Mouse (Mus musculus) bone marrow macrophage, adult 2 months (primary cell): ENCODE results near the gene Slc4a11. TPM values are rescaled to one million over a fixed set of nuclear protein-coding genes. Genes with fewer than 3 reads are reported as not detected.

Source experiments
- H3K27ac ChIP-seq: 2 replicates; pipeline ENCODE4 v1.5.1; 2012; ENCODE audit warnings: low read depth, low read length; ENCODE audit not compliant: insufficient read depth
- H3K4me1 ChIP-seq: 2 replicates; pipeline ENCODE4 v1.6.1; 2012; ENCODE audit warnings: low read length; ENCODE audit not compliant: control insufficient read depth, insufficient read depth
- H3K4me3 ChIP-seq: 2 replicates; pipeline ENCODE4 v1.5.1; 2012; ENCODE audit warnings: mild to moderate bottlenecking, low read length, moderate library complexity; ENCODE audit not compliant: insufficient read depth
- CTCF ChIP-seq: IDR thresholded peaks from 2 replicates; pipeline ENCODE4 v1.5.1; 2012; ENCODE audit warnings: low read depth, mild to moderate bottlenecking, low read length, moderate library complexity
- POLR2A ChIP-seq: IDR thresholded peaks from 2 replicates; pipeline ENCODE4 v1.6.1; 2012; ENCODE audit warnings: mild to moderate bottlenecking, low read depth, low read length, borderline replicate concordance
- polyA plus RNA-seq: library from polyadenylated mRNA; stranded (reverse); fragments of >200 nt; gene quantifications from 2 replicates; pipeline ENCODE4 v1.2.4, GENCODE M21; 2012; ENCODE audit not compliant: missing spikeins, insufficient read depth, insufficient read length

Gene Slc4a11
- polyA plus RNA-seq, 1 experiment = 0.34 TPM

DNA sequence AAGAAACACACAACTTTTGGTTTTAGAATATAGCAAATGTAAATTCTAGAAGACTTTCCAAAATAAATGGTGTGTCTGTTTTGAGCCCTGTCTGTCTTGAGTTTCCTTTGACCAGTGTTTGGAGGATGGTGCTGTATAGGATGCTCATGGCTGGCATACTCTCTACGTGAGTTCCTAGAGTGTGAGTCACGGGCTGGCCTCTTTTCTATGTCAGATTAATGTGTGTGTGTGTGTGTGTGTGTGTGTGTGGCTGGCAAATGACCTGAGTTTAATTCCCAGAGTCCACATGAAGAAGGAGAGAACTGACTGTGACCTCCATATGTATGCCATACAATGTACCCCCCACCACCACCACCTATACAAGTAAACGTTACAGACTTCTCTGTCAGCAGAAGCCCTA lies 15.8 kb downstream of the Slc4a11 start:
- H3K27ac ChIP-seq = no peak overlapping the region
- TF ChIP-seq POLR2A (no peak), CTCF (no peak)
- no peak overlapping the region for H3K4me3 ChIP-seq
- no peaks in the 10 kb centered on the region for H3K4me1 ChIP-seq

DNA sequence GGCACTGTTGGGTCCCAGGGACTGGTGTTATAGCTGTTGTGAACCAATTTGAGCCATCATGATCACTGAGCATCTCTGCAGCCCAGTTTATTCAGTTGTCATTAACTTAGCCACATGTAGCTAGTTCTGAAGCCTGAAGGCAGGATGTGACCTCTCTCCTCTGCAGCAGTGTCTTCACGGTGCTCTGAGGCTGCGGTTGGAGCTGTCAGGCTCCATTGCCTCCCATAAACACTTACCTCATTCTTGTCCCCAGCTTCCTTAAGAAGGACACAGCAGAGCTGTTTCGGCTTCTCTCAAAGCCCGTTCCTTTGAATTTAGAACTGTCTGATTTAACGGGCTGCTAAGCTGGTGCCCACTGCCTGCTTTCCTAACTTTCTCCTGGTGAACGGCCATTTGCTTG lies 17.4 kb downstream of the Slc4a11 start:
- H3K27ac ChIP-seq = no peak overlapping the region
- no peak for TF ChIP-seq POLR2A
- no peak for TF ChIP-seq CTCF
- H3K4me3 ChIP-seq = no peak overlapping the region
- H3K4me1 ChIP-seq = no peaks in the 10 kb centered on the region

DNA sequence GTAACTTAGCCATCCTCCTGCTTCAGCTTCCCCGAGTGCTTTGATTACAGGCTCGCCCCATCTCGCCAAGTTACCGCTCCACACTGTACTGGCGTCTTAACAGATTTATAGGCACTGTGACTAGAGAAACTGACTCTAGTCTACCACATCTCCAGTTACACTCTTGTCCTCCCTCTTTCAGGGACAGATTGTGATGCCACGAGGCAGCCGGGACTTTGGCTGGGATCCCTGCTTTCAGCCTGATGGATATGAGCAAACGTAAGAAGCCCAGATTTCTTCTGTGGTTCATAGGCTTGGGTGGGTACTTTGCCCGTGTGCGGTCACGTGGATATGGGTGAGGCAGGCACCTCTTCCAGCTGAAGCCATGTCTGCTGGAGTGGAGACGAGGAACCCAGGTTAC lies 18.2 kb downstream of the Slc4a11 start:
- Histone ChIP-seq H3K4me1 (no peaks in the 10 kb centered on the region), H3K27ac (no peak overlapping the region), H3K4me3 (no peak overlapping the region)
- TF ChIP-seq POLR2A (no peak), CTCF (no peak)

GRCm38 (mm10) chr2:130677211-130677610 lies 20.1 kb downstream of the Slc4a11 start:
- Histone ChIP-seq H3K27ac (no peak overlapping the region), H3K4me1 (no peaks in the 10 kb centered on the region), H3K4me3 (no peak overlapping the region)
- TF ChIP-seq POLR2A = no peak
- TF ChIP-seq CTCF = no peak

DNA sequence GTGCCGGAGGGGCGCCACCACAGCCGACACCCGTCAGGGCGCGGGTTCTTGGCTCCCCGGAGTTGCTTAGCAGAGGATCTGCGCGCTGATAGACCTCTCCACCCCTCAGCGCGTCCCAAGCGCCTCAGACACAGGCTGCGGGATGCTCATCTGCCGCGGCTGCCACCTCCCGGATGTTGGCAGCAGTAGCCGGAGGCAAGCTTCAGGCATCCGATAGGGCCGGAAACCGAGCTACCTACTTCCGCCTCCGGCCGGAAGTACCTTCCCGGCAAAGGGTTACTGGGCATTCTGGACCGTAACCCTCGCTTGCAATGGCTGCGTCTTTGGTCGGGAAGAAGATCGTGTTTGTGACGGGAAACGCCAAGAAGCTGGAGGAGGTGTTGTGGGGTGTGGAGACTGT lies 29.8 kb downstream of the Slc4a11 start, which contains the start of gene Itpa:
Itpa (plus strand) TSS at position 52 of the 400 bp plus-strand sequence.
- Histone ChIP-seq H3K4me3 (peak within 1 kb of the TSS; percentile 90), H3K4me1 (peaks cover 21% of the 10 kb centered on the region), H3K27ac (peak within 1 kb of the TSS; percentile 37)
- TF ChIP-seq CTCF = no peak
- TF ChIP-seq POLR2A = no peak

DNA sequence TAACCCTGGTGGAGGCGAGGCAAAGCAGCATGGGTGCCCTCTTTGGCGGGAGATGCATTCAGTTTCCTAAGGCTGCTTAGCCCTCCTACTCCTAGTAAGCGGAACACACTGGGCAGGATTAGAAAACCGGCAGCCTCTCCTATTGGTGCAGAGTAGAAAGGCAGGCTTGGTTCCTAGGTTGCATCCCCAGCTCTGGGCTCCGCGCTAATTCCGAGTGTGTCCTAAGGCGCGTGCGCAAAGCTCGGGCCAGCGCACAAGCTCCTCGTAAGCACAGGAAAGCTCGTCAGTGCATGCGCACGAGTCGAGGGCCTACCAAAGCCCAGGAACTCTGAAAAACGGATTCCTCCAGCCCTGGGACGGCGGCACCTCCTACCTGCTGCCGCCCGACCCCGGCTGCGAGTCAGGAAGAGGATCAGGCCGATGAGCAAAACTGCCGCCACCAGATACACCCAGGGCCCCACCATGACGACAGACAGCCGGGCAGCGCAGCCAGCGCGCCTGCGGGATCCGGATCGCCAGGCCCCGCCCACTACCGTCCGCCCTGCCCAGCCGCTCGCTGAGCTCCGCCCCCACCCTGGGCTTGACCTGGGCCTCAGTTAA lies 33.1 kb downstream of the Slc4a11 start, which contains the start of gene Ddrgk1:
Ddrgk1 (minus strand) TSS at position 558 of the 600 bp plus-strand sequence.
- H3K27ac ChIP-seq = peak within 1 kb of the TSS; percentile 92
- peak within 1 kb of the TSS; percentile 84 for H3K4me3 ChIP-seq
- peaks cover 16% of the 10 kb centered on the region for H3K4me1 ChIP-seq
- TF ChIP-seq CTCF = no peak
- TF ChIP-seq POLR2A = no peak

DNA sequence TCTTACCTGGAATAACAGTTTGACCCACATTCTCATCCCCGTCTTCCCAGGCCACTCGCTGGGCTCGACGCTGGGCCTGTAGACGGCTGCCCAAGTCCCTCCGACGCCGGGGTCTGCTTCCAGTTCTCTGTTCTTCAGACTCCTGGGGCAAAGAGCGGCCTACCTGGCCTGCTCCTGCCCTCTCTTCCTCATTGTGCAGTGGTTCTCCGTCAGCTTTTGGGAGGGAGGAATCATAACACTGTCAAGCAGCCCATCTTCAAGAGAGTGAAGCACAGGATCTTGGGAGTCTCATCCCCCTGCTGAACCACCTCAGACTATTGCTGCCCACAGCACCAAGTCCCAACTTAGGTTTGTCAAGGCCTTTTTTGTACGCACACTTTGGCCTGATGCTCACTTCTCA lies 34.0 kb downstream of the Slc4a11 start:
- Histone ChIP-seq H3K4me3 (peak overlapping the region; percentile 84), H3K4me1 (peaks cover 12% of the 10 kb centered on the region), H3K27ac (no peak overlapping the region)
- TF ChIP-seq CTCF = no peak
- no peak for TF ChIP-seq POLR2A

DNA sequence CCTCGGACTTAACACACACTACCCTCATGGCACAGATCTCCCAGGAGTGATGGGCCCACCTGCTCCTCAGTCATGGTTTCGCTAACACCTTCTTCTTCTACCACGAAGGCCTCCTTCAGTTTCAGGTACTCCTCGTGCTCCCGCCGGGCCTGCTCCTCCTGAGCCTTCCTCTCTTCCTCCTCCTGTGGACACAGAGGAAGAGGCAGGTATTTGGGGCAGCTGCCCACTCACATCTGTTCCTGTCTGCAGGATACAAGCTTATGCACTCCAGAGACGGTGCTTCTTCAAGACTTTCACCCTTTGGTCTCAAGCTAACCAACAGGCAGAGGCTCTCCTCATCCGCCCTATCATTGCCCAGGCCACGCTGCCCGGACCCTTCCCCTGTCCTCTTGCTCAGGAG lies 38.8 kb downstream of the Slc4a11 start:
- TF ChIP-seq POLR2A (no peak), CTCF (no peak)
- Histone ChIP-seq H3K27ac (no peak overlapping the region), H3K4me1 (peaks cover 5% of the 10 kb centered on the region), H3K4me3 (no peak overlapping the region)

DNA sequence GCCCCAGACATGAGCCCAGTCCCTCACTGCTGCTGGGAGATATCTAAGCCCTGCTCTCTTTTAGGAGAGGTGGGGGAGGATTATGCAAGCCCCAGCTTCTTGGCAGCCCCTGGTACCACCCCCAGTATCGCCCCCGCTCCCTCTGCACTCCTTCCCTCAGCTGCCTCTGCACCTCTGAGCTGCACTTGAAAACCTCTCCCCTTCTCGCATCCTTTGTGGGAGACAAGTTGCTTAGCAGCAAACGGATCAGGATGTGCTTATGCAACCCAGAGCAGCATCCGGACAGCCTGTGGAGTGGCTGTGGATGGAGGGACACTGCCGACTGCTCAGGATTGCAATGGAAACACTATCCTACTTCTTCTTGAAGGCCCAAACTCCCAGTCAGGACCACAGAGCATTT lies 39.8 kb downstream of the Slc4a11 start:
- TF ChIP-seq CTCF (no peak), POLR2A (no peak)
- H3K27ac ChIP-seq = no peak overlapping the region

GRCm38 (mm10) chr2:130656536-130656935 lies 40.8 kb downstream of the Slc4a11 start:
- Histone ChIP-seq H3K4me1 (no peaks in the 10 kb centered on the region), H3K27ac (no peak overlapping the region), H3K4me3 (no peak overlapping the region)
- TF ChIP-seq CTCF (no peak), POLR2A (no peak)

More for the DNA sequence above, 39.8 kb downstream of the Slc4a11 start:
- H3K4me3 ChIP-seq = no peak overlapping the region
- no peaks in the 10 kb centered on the region for H3K4me1 ChIP-seq
